Mouse (Mus musculus): Measurements from ENCODE around the gene Cfap161. TPM values are rescaled to one million over a fixed set of nuclear protein-coding genes. Genes with fewer than 3 reads are reported as not detected.

Gene Cfap161
- not detected in 4 replicates for total RNA-seq (2023)

GRCm38 (mm10) chr7:83794705-83795104 lies at the start of gene Cfap161:
Cfap161 (minus strand) TSS chr7:83794880.

GRCm38 (mm10) chr7:83745413-83746106 lies 49.1 kb downstream of the Cfap161 start, which contains the start of gene Il16:
Il16 (minus strand) TSS chr7:83745726.

Other genes with a start within 250 kb of the Cfap161 start
- not detected in 4 replicates for gene Tmc3, start 210.0 kb downstream of the Cfap161 start, total RNA-seq (2023)
- 42.6 to 45.8 TPM (median 44.3 TPM) in 4 replicates for gene Stard5, start 162.9 kb downstream of the Cfap161 start, total RNA-seq (2023)
- 189 to 199 TPM (median 192 TPM) in 4 replicates for gene Il16, start 49.2 kb downstream of the Cfap161 start, total RNA-seq (2023)
- 15.9 to 18.4 TPM (median 17.9 TPM) in 4 replicates for gene Tlnrd1, start 89.4 kb upstream of the Cfap161 start, total RNA-seq (2023)
- gene Mesd, start 89.6 kb upstream of the Cfap161 start, total RNA-seq (2023), result 23.7 to 28.8 TPM (median 24.1 TPM) in 4 replicates

Measured in B cell, adult 62 days (primary cell).